Mouse (Mus musculus): ENCODE results near the gene Rdx. TPM values are rescaled to one million over a fixed set of nuclear protein-coding genes. Genes with fewer than 3 reads are reported as not detected.

Rdx gene
- total and polyA plus RNA-seq, 3 experiments = 103 to 152 (median 109) TPM

DNA sequence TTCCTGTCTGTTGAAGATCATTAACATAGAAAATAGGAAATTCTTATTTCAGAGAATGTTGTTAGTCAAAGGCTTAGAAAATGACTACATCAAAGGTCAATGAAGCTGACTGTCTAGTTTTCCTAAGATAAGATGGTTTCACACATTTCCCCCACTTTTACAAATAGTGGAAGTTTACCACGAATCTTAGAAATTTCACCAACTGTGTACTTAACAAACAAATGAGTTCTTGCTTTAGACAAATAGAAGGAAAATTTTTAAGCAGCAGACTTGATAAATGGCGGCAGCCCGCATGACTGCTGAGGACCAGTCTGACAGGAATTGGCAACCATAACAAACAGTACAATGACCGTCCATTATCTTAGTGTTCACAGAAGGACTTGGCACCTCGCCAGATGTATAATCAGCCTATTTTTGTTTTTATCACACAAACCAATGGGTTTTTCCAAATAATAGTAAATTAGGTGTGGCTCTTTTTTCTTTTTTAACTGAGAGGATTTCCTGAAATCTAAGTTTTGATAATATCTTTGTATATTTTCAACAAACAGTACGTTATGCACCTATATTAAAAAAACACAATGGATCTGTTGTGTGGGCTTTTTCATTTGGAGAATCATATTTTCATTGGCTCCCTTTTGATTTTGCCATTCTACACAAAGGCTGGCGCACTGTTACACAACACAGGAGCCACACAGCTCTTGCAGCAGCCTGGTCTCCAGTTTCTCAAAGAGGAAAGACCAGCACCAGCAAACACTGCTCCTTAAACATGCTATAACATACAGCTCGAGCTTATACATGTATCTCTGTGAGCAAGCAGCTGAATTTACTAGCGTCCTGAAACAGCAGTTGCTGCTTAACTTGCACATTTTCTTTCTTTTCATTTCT lies 18.2 kb upstream of the Rdx start (continued):
- no peak for TF ChIP-seq GABPA (IDR thresholded peaks at IDR 0.05; ENCODE audit: low read depth, low read length)
- no peak for TF ChIP-seq POLR2AphosphoS5 (IDR thresholded peaks at IDR 0.05; ENCODE audit: borderline replicate concordance, low read depth, low read length)
- TF ChIP-seq E2F4 (IDR thresholded peaks at IDR 0.05; ENCODE audit: borderline replicate concordance, low read depth, low read length) = no peak
- peak; percentile 55 for TF ChIP-seq ZNF384 (IDR thresholded peaks at IDR 0.05; ENCODE audit: low read depth, low read length)

DNA sequence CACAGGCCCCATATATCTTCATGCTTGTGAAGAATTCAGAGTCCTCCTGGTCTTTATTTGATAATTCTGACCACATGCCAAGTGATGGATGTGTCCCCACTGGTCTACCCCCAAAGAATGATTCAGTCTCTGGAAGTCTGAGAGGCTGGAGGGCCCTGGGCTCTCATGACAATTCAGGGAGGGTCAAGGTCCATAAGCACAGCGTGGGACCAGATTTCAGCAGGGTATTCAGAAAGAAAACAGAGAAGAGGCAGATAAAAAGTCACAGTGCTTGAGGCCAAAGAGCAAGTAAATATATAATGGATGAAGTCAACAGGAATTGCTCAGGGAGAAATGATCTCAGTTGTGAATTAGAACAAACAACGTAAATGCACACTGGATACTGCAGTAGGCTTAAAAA lies 15.5 kb upstream of the Rdx start:
- no peak for TF ChIP-seq POLR2AphosphoS5 (IDR thresholded peaks at IDR 0.05; ENCODE audit: borderline replicate concordance, low read depth, low read length)
- TF ChIP-seq SIN3A (IDR thresholded peaks at IDR 0.05; ENCODE audit: low read length) = no peak
- TF ChIP-seq CTCF (IDR thresholded peaks at IDR 0.05 in 2 of 3, conservative IDR thresholded peaks at IDR 0.05 in 1 of 3; ENCODE audit: control insufficient read depth in 1 of 3, insufficient read depth in 1 of 3, low read depth in 2 of 3, low read length in 3 of 3, poor library complexity in 1 of 3, severe bottlenecking in 1 of 3) = no peak
- no peak for TF ChIP-seq TCF12 (IDR thresholded peaks at IDR 0.05; ENCODE audit: low read depth, low read length)
- TF ChIP-seq KAT2A (conservative IDR thresholded peaks at IDR 0.05; ENCODE audit: low read depth, low read length) = no peak
- no peak for TF ChIP-seq ELF1 (IDR thresholded peaks at IDR 0.05; ENCODE audit: low read depth, low read length)
- no peak for TF ChIP-seq CHD2 (IDR thresholded peaks at IDR 0.05; ENCODE audit: low read length)
- no peak for TF ChIP-seq GATA1 (IDR thresholded peaks at IDR 0.05; ENCODE audit: low read depth, low read length)
- TF ChIP-seq CHD1 (IDR thresholded peaks at IDR 0.05; ENCODE audit: low read depth, low read length) = no peak
- no peak for TF ChIP-seq RAD21 (IDR thresholded peaks at IDR 0.05; ENCODE audit: low read depth, low read length)
- no peak for TF ChIP-seq E2F4 (IDR thresholded peaks at IDR 0.05; ENCODE audit: borderline replicate concordance, low read depth, low read length)
- TF ChIP-seq ZMIZ1 (IDR thresholded peaks at IDR 0.05; ENCODE audit: low read depth, low read length) = no peak
- no peak for TF ChIP-seq MYC (IDR thresholded peaks at IDR 0.05; ENCODE audit: low read depth, low read length)
- TF ChIP-seq ZKSCAN1 (IDR thresholded peaks at IDR 0.05; ENCODE audit: low read depth, low read length) = no peak
- TF ChIP-seq POLR2A (IDR thresholded peaks at IDR 0.05; ENCODE audit: control insufficient read depth in 1 of 2, insufficient read depth in 1 of 2, low read depth in 1 of 2, low read length in 2 of 2, poor library complexity in 1 of 2) = no peak
- Histone ChIP-seq H3K4me3 (ENCODE audit: control insufficient read depth in 1 of 2, insufficient read depth in 1 of 2, low read depth in 2 of 2, low read length in 2 of 2) (no peak overlapping the region), H3K36me3 (ENCODE audit: control insufficient read depth in 1 of 2, insufficient read depth in 2 of 2, low read length in 2 of 2) (peaks cover 0 to 11% of the 10 kb centered on the region in 2 experiments; a peak in 2 of 4 replicates), H3K27me3 (ENCODE audit: control insufficient read depth in 1 of 2, insufficient read depth in 2 of 2, low read length in 2 of 2) (no peaks in the 10 kb centered on the region), H3K9ac (ENCODE audit: control insufficient read depth, low read depth, low read length, poor library complexity, severe bottlenecking) (no peak overlapping the region), H3K4me1 (ENCODE audit: control insufficient read depth in 1 of 2, insufficient read depth in 2 of 2, low read length in 2 of 2) (peaks cover 5 to 12% of the 10 kb centered on the region in 2 experiments), H3K27ac (ENCODE audit: control insufficient read depth, low read depth, low read length) (no peak overlapping the region), H3K79me2 (ENCODE audit: control insufficient read depth, insufficient read depth, low read length, poor library complexity) (no peaks in the 10 kb centered on the region), H3K9me3 (replicated peaks; ENCODE audit: insufficient read depth, low read length) (no peaks in the 10 kb centered on the region)
- DNase-seq (ENCODE audit: low read depth, low spot score) = no peak

GRCm38 (mm10) chr9:52037493-52037892 lies 9.5 kb upstream of the Rdx start:
- no peak overlapping the region for H3K4me3 ChIP-seq (ENCODE audit: control insufficient read depth in 1 of 2, insufficient read depth in 1 of 2, low read depth in 2 of 2, low read length in 2 of 2)
- H3K4me1 ChIP-seq (ENCODE audit: control insufficient read depth in 1 of 2, insufficient read depth in 2 of 2, low read length in 2 of 2) = peaks cover 0 to 4% of the 10 kb centered on the region in 2 experiments; a peak in 2 of 4 replicates
- H3K27me3 ChIP-seq (ENCODE audit: control insufficient read depth in 1 of 2, insufficient read depth in 2 of 2, low read length in 2 of 2) = no peaks in the 10 kb centered on the region
- no peaks in the 10 kb centered on the region for H3K9me3 ChIP-seq (replicated peaks; ENCODE audit: insufficient read depth, low read length)
- no peak overlapping the region for H3K27ac ChIP-seq (ENCODE audit: control insufficient read depth, low read depth, low read length)
- H3K36me3 ChIP-seq (ENCODE audit: control insufficient read depth in 1 of 2, insufficient read depth in 2 of 2, low read length in 2 of 2) = no peaks in the 10 kb centered on the region
- no peak overlapping the region for H3K9ac ChIP-seq (ENCODE audit: control insufficient read depth, low read depth, low read length, poor library complexity, severe bottlenecking)
- H3K79me2 ChIP-seq (ENCODE audit: control insufficient read depth, insufficient read depth, low read length, poor library complexity) = no peaks in the 10 kb centered on the region
- no peak for DNase-seq (ENCODE audit: low read depth, low spot score)
- TF ChIP-seq TBP (IDR thresholded peaks at IDR 0.05; ENCODE audit: low read depth, low read length) (no peak), UBTF (IDR thresholded peaks at IDR 0.05; ENCODE audit: borderline replicate concordance, insufficient read depth, low read depth, low read length) (no peak), GABPA (IDR thresholded peaks at IDR 0.05; ENCODE audit: low read depth, low read length) (no peak), MEF2A (IDR thresholded peaks at IDR 0.05; ENCODE audit: extremely low read depth, insufficient replicate concordance, low read depth, low read length, poor library complexity, severe bottlenecking) (no peak), NELFE (IDR thresholded peaks at IDR 0.05; ENCODE audit: low read depth, low read length) (no peak), TAL1 (IDR thresholded peaks at IDR 0.05; ENCODE audit: low read length) (no peak), NRF1 (IDR thresholded peaks at IDR 0.05; ENCODE audit: insufficient read depth, low read depth, low read length, poor library complexity, severe bottlenecking) (no peak), EP300 (IDR thresholded peaks at IDR 0.05; ENCODE audit: low read depth in 1 of 2, low read length in 2 of 2) (no peak), MAX (IDR thresholded peaks at IDR 0.05; ENCODE audit: low read length) (no peak), USF2 (IDR thresholded peaks at IDR 0.05; ENCODE audit: borderline replicate concordance in 1 of 2, insufficient read depth in 1 of 2, low read depth in 1 of 2, low read length in 2 of 2) (no peak), SMC3 (IDR thresholded peaks at IDR 0.05; ENCODE audit: low read depth, low read length) (no peak), RAD21 (IDR thresholded peaks at IDR 0.05; ENCODE audit: low read depth, low read length) (no peak), MYB (IDR thresholded peaks at IDR 0.05; ENCODE audit: low read depth, low read length) (no peak), ZKSCAN1 (IDR thresholded peaks at IDR 0.05; ENCODE audit: low read depth, low read length) (no peak)

Measured in MEL (cell line).